Mouse (Mus musculus): ENCODE results near the gene Tyw1. TPM values are rescaled to one million over a fixed set of nuclear protein-coding genes. Genes with fewer than 3 reads are reported as not detected.

Tyw1 gene
- polyA plus RNA-seq, 1 experiment from 2014 or later, result 11.2 TPM

DNA sequence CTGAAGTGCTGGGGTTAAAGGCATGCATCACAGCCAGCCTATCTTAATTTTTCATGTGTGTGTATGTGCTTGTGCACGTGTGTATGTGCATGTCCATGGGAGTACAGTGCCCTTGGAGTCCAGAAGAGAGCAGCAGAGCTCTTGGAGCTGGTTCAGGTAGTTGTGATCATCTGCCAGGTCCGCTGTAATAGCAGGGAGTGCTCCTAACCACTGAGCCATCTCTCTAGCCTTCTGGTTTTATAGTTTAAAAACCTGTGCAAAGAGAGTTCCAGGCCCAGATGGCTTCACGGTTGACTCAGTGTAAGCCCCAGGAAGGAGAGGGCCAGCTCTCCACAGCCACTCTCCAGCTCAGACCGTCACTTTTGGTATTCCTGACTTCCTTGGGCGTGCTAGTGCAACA is 64.4 kb downstream of the Tyw1 start:
- no peak overlapping the region for H3K4me3 ChIP-seq (replicated peaks)
- no peak overlapping the region for H3K9ac ChIP-seq
- H3K36me3 ChIP-seq (replicated peaks), result peaks cover 20% of the 10 kb centered on the region
- no peak for ATAC-seq (ENCODE audit: insufficient read depth)
- H3K9me3 ChIP-seq (replicated peaks), result no peaks in the 10 kb centered on the region
- no peaks in the 10 kb centered on the region for H3K4me1 ChIP-seq (replicated peaks)
- no peak overlapping the region for H3K4me2 ChIP-seq
- no peak overlapping the region for H3K27ac ChIP-seq (replicated peaks)
- 71% methylated on average over 5 of the region's 5 CpGs for WGBS (ENCODE audit: insufficient replicate concordance)
- no peaks in the 10 kb centered on the region for H3K27me3 ChIP-seq

DNA sequence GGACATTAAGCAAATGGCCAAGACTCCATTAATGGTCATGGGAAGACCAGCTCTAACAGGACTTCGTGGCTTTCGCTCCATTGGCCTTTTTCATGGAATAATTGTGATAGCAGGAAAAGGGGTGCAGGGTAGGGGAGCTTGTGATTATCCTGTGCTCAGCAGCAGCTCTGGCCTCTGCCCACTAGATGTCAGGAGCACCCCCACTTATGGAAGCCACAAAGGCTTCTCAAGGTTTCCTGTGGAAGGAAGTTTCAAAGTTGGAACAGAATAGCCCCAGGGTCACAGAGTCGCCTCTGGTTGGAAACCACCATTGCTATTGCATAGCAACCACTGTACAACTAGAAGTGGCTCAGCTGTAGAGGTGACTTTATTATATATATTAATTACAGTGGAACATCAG is 65.1 kb downstream of the Tyw1 start:
- no peak overlapping the region for H3K4me3 ChIP-seq (replicated peaks)
- peaks cover 22% of the 10 kb centered on the region for H3K36me3 ChIP-seq (replicated peaks)
- H3K4me1 ChIP-seq (replicated peaks), result no peaks in the 10 kb centered on the region
- no peak overlapping the region for H3K4me2 ChIP-seq
- no peak for ATAC-seq (ENCODE audit: insufficient read depth)
- 64% methylated on average over 3 of the region's 3 CpGs for WGBS (ENCODE audit: insufficient replicate concordance)
- no peak overlapping the region for H3K27ac ChIP-seq (replicated peaks)
- no peaks in the 10 kb centered on the region for H3K9me3 ChIP-seq (replicated peaks)
- H3K9ac ChIP-seq, result no peak overlapping the region
- H3K27me3 ChIP-seq, result no peaks in the 10 kb centered on the region

DNA sequence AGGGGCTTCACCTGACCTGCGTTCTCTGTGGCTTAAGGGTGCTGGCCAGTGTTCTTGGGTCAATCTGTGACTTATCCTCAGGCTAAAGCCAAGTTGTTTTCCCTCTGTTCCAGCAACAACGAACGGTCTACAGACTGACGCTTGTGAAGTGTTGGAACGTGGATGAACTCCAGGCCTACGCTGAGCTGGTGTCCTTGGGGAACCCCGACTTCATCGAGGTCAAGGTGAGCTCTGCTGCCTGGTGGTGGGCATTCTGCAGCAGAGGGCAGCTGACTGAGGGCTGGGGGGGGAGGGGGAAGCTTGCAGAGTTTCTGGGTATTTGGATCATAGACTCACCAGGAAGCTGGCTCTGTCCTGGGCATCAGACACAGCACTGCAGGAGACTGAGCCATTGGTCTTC is 70.1 kb downstream of the Tyw1 start:
- no peak overlapping the region for H3K9ac ChIP-seq
- no peak overlapping the region for H3K27ac ChIP-seq (replicated peaks)
- ATAC-seq (ENCODE audit: insufficient read depth), result no peak
- no peak overlapping the region for H3K4me2 ChIP-seq
- H3K4me3 ChIP-seq (replicated peaks), result no peak overlapping the region
- no peaks in the 10 kb centered on the region for H3K9me3 ChIP-seq (replicated peaks)
- H3K36me3 ChIP-seq (replicated peaks), result peaks cover 25% of the 10 kb centered on the region
- H3K4me1 ChIP-seq (replicated peaks), result no peaks in the 10 kb centered on the region
- WGBS (ENCODE audit: insufficient replicate concordance), result 86% methylated on average over 8 of the region's 8 CpGs
- H3K27me3 ChIP-seq, result no peaks in the 10 kb centered on the region

DNA sequence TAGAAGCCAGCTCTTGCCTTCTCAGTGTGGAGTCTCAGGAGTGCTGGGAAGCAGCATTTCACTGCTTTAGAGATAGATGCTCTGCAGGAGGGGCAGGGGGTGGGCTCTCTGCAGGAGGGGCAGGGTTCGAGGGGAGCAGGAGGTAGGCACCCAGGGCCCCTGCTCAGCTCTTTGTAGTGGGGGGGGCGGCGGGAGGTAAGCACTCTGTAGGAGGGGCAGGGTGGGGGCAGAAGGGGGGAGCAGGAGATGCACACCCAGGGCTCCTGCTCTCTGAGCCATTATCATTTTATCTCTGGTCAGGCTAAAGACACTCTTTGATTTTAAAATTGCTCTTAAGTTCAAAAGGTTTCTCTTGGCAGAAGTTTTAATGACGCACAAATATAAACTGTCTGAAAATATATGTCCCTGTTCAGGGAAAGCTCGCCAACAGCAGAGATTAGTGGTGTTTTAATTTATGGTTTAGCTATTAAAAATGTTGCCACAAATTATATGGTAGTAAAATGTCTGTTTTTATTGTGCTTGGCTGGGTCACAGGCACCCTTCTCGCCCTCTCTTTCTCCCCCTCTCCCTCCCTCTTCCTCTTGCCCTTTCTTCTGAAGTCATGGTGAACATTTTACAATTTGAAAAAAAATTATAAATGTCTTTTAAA is 72.3 kb downstream of the Tyw1 start:
- peaks cover 25% of the 10 kb centered on the region for H3K36me3 ChIP-seq (replicated peaks)
- H3K9me3 ChIP-seq (replicated peaks), result no peaks in the 10 kb centered on the region
- H3K4me3 ChIP-seq (replicated peaks), result no peak overlapping the region
- 79% methylated on average over 6 of the region's 6 CpGs for WGBS (ENCODE audit: insufficient replicate concordance)
- no peak overlapping the region for H3K9ac ChIP-seq
- no peaks in the 10 kb centered on the region for H3K4me1 ChIP-seq (replicated peaks)
- no peak overlapping the region for H3K27ac ChIP-seq (replicated peaks)
- no peak for ATAC-seq (ENCODE audit: insufficient read depth)
- no peak overlapping the region for H3K4me2 ChIP-seq
- no peaks in the 10 kb centered on the region for H3K27me3 ChIP-seq

DNA sequence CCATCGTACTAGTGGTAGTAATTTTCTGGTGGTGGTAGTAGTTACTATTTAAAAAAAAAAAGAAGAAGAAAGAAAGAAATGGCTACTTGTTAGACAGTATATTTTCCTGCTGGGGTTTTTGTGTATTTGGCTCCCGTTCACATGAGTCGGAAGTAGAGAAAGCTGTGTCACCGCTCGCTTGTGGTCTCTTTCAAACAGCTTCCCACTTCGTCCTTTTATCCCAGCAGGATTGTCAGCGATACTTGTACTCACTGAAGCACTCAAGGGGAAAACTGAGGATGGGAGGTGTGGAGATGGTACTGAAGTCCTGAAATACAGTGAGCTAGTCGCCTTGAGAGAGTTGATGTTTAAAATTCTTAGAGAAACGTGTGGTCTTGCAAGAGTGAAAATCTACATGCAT is 72.9 kb downstream of the Tyw1 start:
- H3K4me2 ChIP-seq, result no peak overlapping the region
- no peaks in the 10 kb centered on the region for H3K4me1 ChIP-seq (replicated peaks)
- H3K27ac ChIP-seq (replicated peaks), result no peak overlapping the region
- H3K4me3 ChIP-seq (replicated peaks), result no peak overlapping the region
- peaks cover 25% of the 10 kb centered on the region for H3K36me3 ChIP-seq (replicated peaks)
- H3K27me3 ChIP-seq, result no peaks in the 10 kb centered on the region
- 84% methylated on average over 9 of the region's 9 CpGs for WGBS (ENCODE audit: insufficient replicate concordance)
- H3K9ac ChIP-seq, result no peak overlapping the region
- ATAC-seq (ENCODE audit: insufficient read depth), result no peak
- no peaks in the 10 kb centered on the region for H3K9me3 ChIP-seq (replicated peaks)

DNA sequence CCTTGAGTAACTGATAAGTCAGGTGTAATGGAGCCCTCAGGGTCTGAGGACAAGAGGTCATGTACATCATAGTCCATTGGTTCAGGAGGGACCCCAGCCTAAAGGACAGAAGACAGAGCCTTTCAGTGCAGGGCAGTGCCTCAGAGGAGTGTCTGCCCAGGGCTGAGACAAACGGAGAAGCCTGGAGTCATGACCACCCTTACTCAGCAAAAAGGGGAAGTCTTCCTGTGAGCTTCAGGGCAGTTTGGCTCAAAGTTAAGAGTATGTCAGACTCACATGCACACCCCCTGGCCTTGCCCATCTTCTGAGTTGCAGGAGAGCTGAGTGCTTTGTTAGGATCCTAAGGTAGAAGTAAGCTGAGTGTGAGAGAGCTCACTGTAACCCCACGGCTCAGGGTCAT is 74.5 kb downstream of the Tyw1 start:
- H3K27ac ChIP-seq (replicated peaks), result no peak overlapping the region
- WGBS (ENCODE audit: insufficient replicate concordance), result 44% methylated on average over 2 of the region's 2 CpGs
- H3K4me2 ChIP-seq, result no peak overlapping the region
- H3K36me3 ChIP-seq (replicated peaks), result peaks cover 18% of the 10 kb centered on the region
- H3K9me3 ChIP-seq (replicated peaks), result no peaks in the 10 kb centered on the region
- no peak for ATAC-seq (ENCODE audit: insufficient read depth)
- H3K4me3 ChIP-seq (replicated peaks), result no peak overlapping the region
- no peak overlapping the region for H3K9ac ChIP-seq
- H3K27me3 ChIP-seq, result no peaks in the 10 kb centered on the region
- H3K4me1 ChIP-seq (replicated peaks), result no peaks in the 10 kb centered on the region

DNA sequence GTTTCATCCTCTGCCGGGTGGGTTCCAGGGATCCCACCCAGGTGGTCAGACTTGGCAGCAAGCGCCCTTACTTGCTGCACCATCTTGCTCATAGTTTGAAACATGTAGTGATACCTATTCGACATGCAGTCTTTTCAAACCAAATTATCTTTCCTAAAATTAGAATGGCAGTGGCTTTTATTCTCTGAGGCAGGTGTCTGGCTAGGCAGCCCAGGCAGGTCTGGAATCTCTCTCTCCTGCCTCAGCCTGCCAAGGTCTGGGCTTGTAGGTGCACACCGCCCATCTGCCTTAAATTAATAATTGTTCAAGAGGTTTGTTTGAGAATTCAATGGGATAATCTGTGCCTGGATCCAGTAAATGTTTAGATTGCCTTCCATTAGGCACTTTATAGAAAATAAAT is 75.4 kb downstream of the Tyw1 start:
- H3K4me2 ChIP-seq, result no peak overlapping the region
- no peak overlapping the region for H3K4me3 ChIP-seq (replicated peaks)
- H3K9ac ChIP-seq, result no peak overlapping the region
- H3K9me3 ChIP-seq (replicated peaks), result no peaks in the 10 kb centered on the region
- 73% methylated on average over 4 of the region's 4 CpGs for WGBS (ENCODE audit: insufficient replicate concordance)
- no peak for ATAC-seq (ENCODE audit: insufficient read depth)
- no peaks in the 10 kb centered on the region for H3K27me3 ChIP-seq
- H3K4me1 ChIP-seq (replicated peaks), result no peaks in the 10 kb centered on the region
- peaks cover 22% of the 10 kb centered on the region for H3K36me3 ChIP-seq (replicated peaks)
- H3K27ac ChIP-seq (replicated peaks), result no peak overlapping the region

DNA sequence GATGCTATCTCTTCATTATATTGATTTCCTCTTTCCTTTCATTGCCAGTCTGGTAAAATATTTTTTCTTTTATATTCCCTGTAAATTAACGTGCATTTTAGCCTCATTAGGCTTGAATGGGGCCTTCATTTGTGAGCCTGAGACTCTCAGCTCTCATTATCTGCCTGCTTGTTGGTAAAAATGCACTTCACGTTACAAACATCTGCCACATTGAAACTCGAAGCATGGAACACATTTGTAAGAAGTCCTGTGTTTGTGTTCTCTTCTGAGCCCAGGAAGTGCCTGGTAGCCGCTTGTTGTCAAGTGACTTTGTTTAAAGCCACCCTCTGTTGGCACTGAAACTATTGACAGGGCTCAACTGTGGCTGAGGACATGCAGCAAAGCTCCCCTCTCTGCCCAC is 75.8 kb downstream of the Tyw1 start:
- Histone ChIP-seq H3K4me2 (no peak overlapping the region), H3K36me3 (replicated peaks) (peaks cover 23% of the 10 kb centered on the region), H3K27ac (replicated peaks) (no peak overlapping the region), H3K9me3 (replicated peaks) (no peaks in the 10 kb centered on the region), H3K4me3 (replicated peaks) (no peak overlapping the region), H3K27me3 (no peaks in the 10 kb centered on the region), H3K9ac (no peak overlapping the region), H3K4me1 (replicated peaks) (no peaks in the 10 kb centered on the region)
- 71% methylated on average over 4 of the region's 4 CpGs for WGBS (ENCODE audit: insufficient replicate concordance)
- no peak for ATAC-seq (ENCODE audit: insufficient read depth)

DNA sequence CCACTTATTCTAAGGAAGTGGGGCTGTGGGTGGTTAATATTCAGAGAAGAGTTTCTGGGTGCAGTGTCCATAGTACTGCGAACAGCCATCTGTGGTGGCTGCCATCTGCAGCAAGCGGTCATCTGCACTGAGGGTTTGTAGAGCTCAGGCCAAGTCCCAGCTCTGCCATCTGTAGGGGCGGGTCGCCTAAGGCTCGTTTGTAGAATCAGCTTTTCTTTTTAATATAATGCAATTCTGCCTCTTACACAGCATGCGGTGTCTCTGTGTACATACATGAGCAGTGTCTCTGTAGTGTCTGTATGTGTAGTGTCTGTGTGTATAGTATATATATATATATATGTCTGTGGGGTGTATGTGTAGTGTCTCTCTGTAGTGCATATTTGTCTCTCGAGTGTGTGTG is 78.1 kb downstream of the Tyw1 start:
- WGBS (ENCODE audit: insufficient replicate concordance), result 81% methylated on average over 7 of the region's 7 CpGs
- ATAC-seq (ENCODE audit: insufficient read depth), result no peak
- no peaks in the 10 kb centered on the region for H3K27me3 ChIP-seq
- no peak overlapping the region for H3K4me3 ChIP-seq (replicated peaks)
- peaks cover 28% of the 10 kb centered on the region for H3K36me3 ChIP-seq (replicated peaks)
- no peaks in the 10 kb centered on the region for H3K9me3 ChIP-seq (replicated peaks)
- H3K27ac ChIP-seq (replicated peaks), result no peak overlapping the region
- H3K4me2 ChIP-seq, result no peak overlapping the region
- H3K9ac ChIP-seq, result no peak overlapping the region
- no peaks in the 10 kb centered on the region for H3K4me1 ChIP-seq (replicated peaks)

DNA sequence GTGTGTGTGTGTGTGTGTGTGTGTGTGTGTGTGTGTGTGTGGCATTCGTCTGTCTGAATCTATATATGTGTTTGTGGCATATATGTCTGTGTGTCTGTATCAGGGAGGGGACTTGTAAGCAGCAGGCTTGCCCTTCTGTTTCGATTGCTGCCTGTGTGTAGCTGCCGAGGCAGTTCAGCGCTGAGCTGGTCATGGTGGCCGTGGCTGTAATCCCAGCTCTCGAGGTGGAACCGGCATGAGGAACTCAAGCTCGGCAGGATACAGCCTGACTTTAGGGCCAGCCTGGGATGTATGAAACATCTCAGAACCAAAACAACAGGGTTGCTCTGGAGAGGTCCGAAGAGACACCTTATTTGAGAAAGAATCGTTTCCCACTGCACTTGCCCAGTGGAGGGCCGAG is 78.6 kb downstream of the Tyw1 start:
- H3K27me3 ChIP-seq, result no peaks in the 10 kb centered on the region
- no peak for ATAC-seq (ENCODE audit: insufficient read depth)
- no peak overlapping the region for H3K4me2 ChIP-seq
- no peak overlapping the region for H3K27ac ChIP-seq (replicated peaks)
- H3K4me3 ChIP-seq (replicated peaks), result no peak overlapping the region
- H3K9me3 ChIP-seq (replicated peaks), result no peaks in the 10 kb centered on the region
- no peaks in the 10 kb centered on the region for H3K4me1 ChIP-seq (replicated peaks)
- no peak overlapping the region for H3K9ac ChIP-seq
- H3K36me3 ChIP-seq (replicated peaks), result peaks cover 28% of the 10 kb centered on the region
- 82% methylated on average over 11 of the region's 11 CpGs for WGBS (ENCODE audit: insufficient replicate concordance)

DNA sequence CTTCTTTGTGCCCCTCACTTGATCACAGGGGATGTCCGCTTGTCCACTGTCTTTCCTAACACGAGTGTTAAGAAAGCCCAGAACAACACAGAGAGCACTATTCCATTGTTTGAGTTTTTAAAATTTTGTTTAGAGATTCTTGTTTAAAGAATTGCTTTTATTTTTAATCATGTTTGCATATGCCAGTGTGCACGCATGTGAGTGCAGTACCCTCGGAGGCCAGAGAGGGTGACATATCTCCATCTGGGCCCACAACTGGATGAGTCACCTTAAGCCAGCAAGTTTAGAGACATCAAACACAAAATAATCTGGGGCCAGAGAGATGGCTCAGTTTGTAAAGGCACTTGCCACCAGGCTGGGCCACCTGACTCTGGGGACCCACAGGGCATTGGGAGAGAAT is 80.0 kb downstream of the Tyw1 start:
- H3K27me3 ChIP-seq, result no peaks in the 10 kb centered on the region
- H3K36me3 ChIP-seq (replicated peaks), result peaks cover 34% of the 10 kb centered on the region
- no peak overlapping the region for H3K27ac ChIP-seq (replicated peaks)
- H3K4me3 ChIP-seq (replicated peaks), result no peak overlapping the region
- H3K9ac ChIP-seq, result no peak overlapping the region
- WGBS (ENCODE audit: insufficient replicate concordance), result 82% methylated on average over 4 of the region's 4 CpGs
- no peak overlapping the region for H3K4me2 ChIP-seq
- H3K9me3 ChIP-seq (replicated peaks), result no peaks in the 10 kb centered on the region
- no peaks in the 10 kb centered on the region for H3K4me1 ChIP-seq (replicated peaks)
- no peak for ATAC-seq (ENCODE audit: insufficient read depth)

DNA sequence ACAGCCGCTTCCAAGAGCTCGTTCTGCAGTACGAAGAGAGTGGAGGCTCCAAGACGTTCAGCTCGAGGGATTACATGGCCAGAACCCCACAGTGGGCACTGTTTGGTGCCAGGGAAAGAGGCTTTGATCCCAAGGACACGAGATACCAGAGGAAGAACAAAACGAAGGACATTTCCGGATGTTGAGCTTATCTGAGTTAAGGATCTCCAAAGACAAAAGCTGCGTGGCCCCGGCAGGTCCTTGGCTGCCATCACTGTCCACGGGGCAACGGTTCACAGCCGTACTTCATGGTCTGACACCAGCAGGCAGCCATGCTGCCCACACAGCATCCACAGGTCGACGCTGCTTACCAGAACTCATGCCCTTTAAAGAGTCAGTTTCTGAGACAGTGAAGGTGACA is 85.2 kb downstream of the Tyw1 start:
- ATAC-seq (ENCODE audit: insufficient read depth), result no peak
- no peak overlapping the region for H3K27ac ChIP-seq (replicated peaks)
- no peaks in the 10 kb centered on the region for H3K27me3 ChIP-seq
- H3K9me3 ChIP-seq (replicated peaks), result no peaks in the 10 kb centered on the region
- no peak overlapping the region for H3K9ac ChIP-seq
- H3K4me1 ChIP-seq (replicated peaks), result no peaks in the 10 kb centered on the region
- H3K4me2 ChIP-seq, result no peak overlapping the region
- H3K36me3 ChIP-seq (replicated peaks), result peaks cover 48% of the 10 kb centered on the region
- no peak overlapping the region for H3K4me3 ChIP-seq (replicated peaks)
- WGBS (ENCODE audit: insufficient replicate concordance), result 83% methylated on average over 15 of the region's 15 CpGs
